19 mouse cellular contexts compared by ENCODE assay signal in the genomic region with DNA sequence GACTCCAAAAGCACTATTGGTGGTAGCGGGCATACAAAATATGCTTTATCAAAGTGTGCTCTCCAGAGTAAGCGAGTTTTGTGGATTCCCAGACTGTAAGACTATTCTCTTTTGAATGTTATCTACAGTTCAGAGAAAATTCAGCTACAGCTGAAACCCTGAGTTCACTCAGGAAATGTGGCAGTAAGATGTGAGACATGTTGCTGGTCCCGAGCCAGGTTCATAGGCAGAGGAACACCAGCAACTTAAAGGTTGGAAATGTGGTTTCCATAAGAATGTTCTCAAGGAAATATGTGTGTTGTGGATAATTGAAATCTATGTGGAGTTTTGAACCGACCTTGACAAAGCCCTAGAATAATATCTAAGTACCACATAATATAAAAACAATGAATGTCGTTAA.
DNase-seq lines count a peak whose midpoint lies in the region; ATAC-seq and TF ChIP-seq lines count a peak whose summit lies in the region.
"Had no signal": no experiment of that assay in that cellular context is flagged by ENCODE, and none has a peak within 500 bp of the region (broad histone marks: within the 10 kb centered on the region; RNA-seq: fewer than 3 reads in every experiment).

No protein-coding gene starts in this region.

- no peak overlapping the region for H3K4me3 ChIP-seq in embryonic facial prominence, embryonic 14.5 days (ENCODE audit: low read depth, low read length)
- H3K4me3 ChIP-seq in embryonic facial prominence, embryonic 10.5 days = no peak overlapping the region
- H3K4me3 ChIP-seq: embryonic facial prominence, embryonic 13.5 days; forebrain, embryonic 13.5 days; hindbrain, embryonic 13.5 days had no signal

- no peaks in the 10 kb centered on the region for H3K27me3 ChIP-seq in embryonic facial prominence, embryonic 14.5 days (replicated peaks; ENCODE audit: control insufficient read depth, insufficient read depth, low read length)
- no peaks in the 10 kb centered on the region for H3K27me3 ChIP-seq in embryonic facial prominence, embryonic 10.5 days (replicated peaks; ENCODE audit: low read depth, poor library complexity, severe bottlenecking)
- H3K27me3 ChIP-seq: embryonic facial prominence, embryonic 13.5 days; forebrain, embryonic 13.5 days; hindbrain, embryonic 13.5 days had no signal

- no peak for TF ChIP-seq POLR2A in brain, embryonic 14.5 days (IDR thresholded peaks at IDR 0.05; ENCODE audit: borderline replicate concordance, extremely low read depth, insufficient read depth, insufficient read length, poor library complexity, severe bottlenecking)

- H3K4me1 ChIP-seq in embryonic facial prominence, embryonic 14.5 days (ENCODE audit: control insufficient read depth, insufficient read depth, low read length) = peaks cover 4% of the 10 kb centered on the region; the same call in 1 of the 2 replicates
- no peaks in the 10 kb centered on the region; the same call in 1 of the 2 replicates for H3K4me1 ChIP-seq in embryonic facial prominence, embryonic 10.5 days
- H3K4me1 ChIP-seq: embryonic facial prominence, embryonic 13.5 days; forebrain, embryonic 13.5 days; hindbrain, embryonic 13.5 days had no signal

- TF ChIP-seq CTCF in brain, embryonic 14.5 days (IDR thresholded peaks at IDR 0.05; ENCODE audit: borderline replicate concordance, extremely low read depth, insufficient read depth, insufficient read length) = no peak

- H3K9me3 ChIP-seq in embryonic facial prominence, embryonic 14.5 days (ENCODE audit: control insufficient read depth, low read length) = no peaks in the 10 kb centered on the region
- no peaks in the 10 kb centered on the region for H3K9me3 ChIP-seq in embryonic facial prominence, embryonic 10.5 days
- H3K9me3 ChIP-seq: embryonic facial prominence, embryonic 13.5 days; forebrain, embryonic 13.5 days; G1E; hindbrain, embryonic 13.5 days had no signal

- H3K27ac ChIP-seq in embryonic facial prominence, embryonic 14.5 days (replicated peaks; ENCODE audit: low read depth, low read length) = no peak overlapping the region
- H3K27ac ChIP-seq in embryonic facial prominence, embryonic 10.5 days (replicated peaks) = no peak overlapping the region
- H3K27ac ChIP-seq: embryonic facial prominence, embryonic 13.5 days; forebrain, embryonic 13.5 days; hindbrain, embryonic 13.5 days; hindbrain, postnatal 0 days had no signal

- DNase-seq in embryonic facial prominence, embryonic 14.5 days (ENCODE audit: low spot score) = peak; percentile 5
- no peak for DNase-seq in embryonic facial prominence, embryonic 10.5 days (ENCODE audit: low spot score)
- peak; percentile 0 for DNase-seq in layer of hippocampus, adult 9-10 months (ENCODE audit: low spot score)
- no peak for DNase-seq in layer of hippocampus, postnatal 14 days (ENCODE audit: low spot score in 2 of 2)
- peak; percentile 9 for DNase-seq in NIH3T3 (ENCODE audit: low read depth)
- peak; percentile 9 for DNase-seq in brain, embryonic 14.5 days (ENCODE audit: low read depth)
- DNase-seq in adrenal gland, postnatal 4 days (ENCODE audit: low spot score in 2 of 2) = no peak
- DNase-seq: adrenal gland, postnatal 10 days; B cell, adult 2 months; cerebellum, adult 8-10 months; gastrocnemius, postnatal 10 days; kidney, adult 11 months; kidney, adult 9 months had no signal

- 66% methylated on average over 5 of the region's 5 CpGs for WGBS in embryonic facial prominence, embryonic 14.5 days
- WGBS in embryonic facial prominence, embryonic 10.5 days = 86% methylated on average over 5 of the region's 5 CpGs

- no peak overlapping the region for H3K9ac ChIP-seq in embryonic facial prominence, embryonic 14.5 days (ENCODE audit: low read depth, low read length)
- H3K9ac ChIP-seq: embryonic facial prominence, embryonic 13.5 days; forebrain, embryonic 13.5 days; hindbrain, embryonic 13.5 days had no signal

- H3K36me3 ChIP-seq in embryonic facial prominence, embryonic 14.5 days (ENCODE audit: control insufficient read depth, insufficient read depth, low read length) = no peaks in the 10 kb centered on the region
- no peaks in the 10 kb centered on the region for H3K36me3 ChIP-seq in embryonic facial prominence, embryonic 10.5 days (replicated peaks)
- H3K36me3 ChIP-seq: embryonic facial prominence, embryonic 13.5 days; G1E; hindbrain, embryonic 13.5 days had no signal

- no peak for ATAC-seq in embryonic facial prominence, embryonic 14.5 days (ENCODE audit: low read depth)
- ATAC-seq: CD4-positive, CD25-positive, alpha-beta regulatory T cell, adult 4 months; forebrain, embryonic 13.5 days; hindbrain, postnatal 0 days had no signal

- no peak overlapping the region for H3K4me2 ChIP-seq in embryonic facial prominence, embryonic 14.5 days (ENCODE audit: low read depth, low read length)
- H3K4me2 ChIP-seq: embryonic facial prominence, embryonic 13.5 days; forebrain, embryonic 13.5 days; hindbrain, embryonic 13.5 days had no signal

Comparison
In these comparisons a context has a peak if more than half of its experiments do, and no peak if none do; other contexts are left out.
1. DNase-seq: peak in embryonic facial prominence, embryonic 14.5 days (single experiment), layer of hippocampus, adult 9-10 months (single experiment), NIH3T3 (single experiment) and brain, embryonic 14.5 days (single experiment); none in embryonic facial prominence, embryonic 10.5 days (single experiment), layer of hippocampus, postnatal 14 days (0 of 2) and adrenal gland, postnatal 4 days (0 of 2).